Mouse (Mus musculus) liver, adult 2 months (tissue): Measurements from ENCODE around the gene Got1.

Source experiments
- CTCF ChIP-seq: fragments of 200-500 bp; IDR thresholded peaks from 2 replicates; pipeline ENCODE4 v1.5.1; 2011; ENCODE audit warnings: low read depth, low read length, control low read depth
- POLR2A ChIP-seq: fragments of 200-500 bp; IDR thresholded peaks from 2 replicates; pipeline ENCODE4 v1.6.1; 2011; ENCODE audit warnings: low read length, control low read depth; ENCODE audit not compliant: insufficient read depth; ENCODE audit errors: extremely low read depth

- TF ChIP-seq POLR2A (no peak), CTCF (no peak)
Measured at GRCm38 (mm10) chr19:43535372-43535771, 11.0 kb upstream of the Got1 start.
